Comparison of ENCODE assay signal across 14 mouse cellular contexts in genomic region chr16:58661826-58662225, GRCm38 (mm10). TPM values are rescaled to one million over a fixed set of nuclear protein-coding genes. Genes with fewer than 3 reads are reported as not detected.
DNase-seq lines count a peak whose midpoint lies in the region; ATAC-seq lines count a peak whose summit lies in the region.
"Had no signal": no experiment of that assay in that cellular context is flagged by ENCODE, and none has a peak within 500 bp of the region (broad histone marks: within the 10 kb centered on the region; RNA-seq: fewer than 3 reads in every experiment).

No protein-coding gene starts in this region.

- H3K4me3 ChIP-seq in heart, embryonic 13.5 days: no peak overlapping the region
- peak overlapping the region; percentile 27 for H3K4me3 ChIP-seq in liver, embryonic 12.5 days
- H3K4me3 ChIP-seq: forebrain, embryonic 13.5 days; limb, embryonic 15.5 days had no signal

- H3K27ac ChIP-seq in heart, embryonic 13.5 days (replicated peaks): no peak overlapping the region
- peak overlapping the region; percentile 100 for H3K27ac ChIP-seq in liver, embryonic 12.5 days
- H3K27ac ChIP-seq: forebrain, embryonic 13.5 days; limb, embryonic 15.5 days had no signal

- H3K4me1 ChIP-seq in heart, embryonic 13.5 days: no peaks in the 10 kb centered on the region
- H3K4me1 ChIP-seq in liver, embryonic 12.5 days: peaks cover 97% of the 10 kb centered on the region
- H3K4me1 ChIP-seq: forebrain, embryonic 13.5 days; limb, embryonic 15.5 days had no signal

- H3K36me3 ChIP-seq in heart, embryonic 13.5 days: no peaks in the 10 kb centered on the region
- no peaks in the 10 kb centered on the region for H3K36me3 ChIP-seq in liver, embryonic 12.5 days
- H3K36me3 ChIP-seq: limb, embryonic 15.5 days had no signal

- DNase-seq in heart, adult 8-10 months (ENCODE audit: low spot score): no peak
- peak; percentile 91 for DNase-seq in c-Kit-positive CD71-positive TER-119-negative erythroid progenitor cells, embryonic 14.5 days (ENCODE audit: low read depth)
- peak; percentile 64 to 70 for DNase-seq in spleen, postnatal 4 days (ENCODE audit: low spot score in 2 of 2)
- DNase-seq in ovary, postnatal 10 days (ENCODE audit: low spot score): no peak
- no peak for DNase-seq in adrenal gland, postnatal 14 days
- no peak for DNase-seq in kidney, postnatal 14 days
- DNase-seq: gastrocnemius, postnatal 10 days; heart, postnatal 10 days; kidney, adult 18-20 months; thymus, postnatal 14 days had no signal

- peak overlapping the region; percentile 20 for H3K4me2 ChIP-seq in heart, embryonic 13.5 days
- H3K4me2 ChIP-seq in liver, embryonic 12.5 days: peak overlapping the region; percentile 61
- H3K4me2 ChIP-seq: forebrain, embryonic 13.5 days; limb, embryonic 15.5 days had no signal

- H3K9ac ChIP-seq in heart, embryonic 13.5 days: no peak overlapping the region
- H3K9ac ChIP-seq in liver, embryonic 12.5 days: peak overlapping the region; percentile 67
- H3K9ac ChIP-seq: forebrain, embryonic 13.5 days; limb, embryonic 15.5 days had no signal

- WGBS in heart, embryonic 13.5 days: 51% methylated on average over 5 of the region's 5 CpGs
- WGBS in liver, embryonic 12.5 days (ENCODE audit: insufficient replicate concordance): 20% methylated on average over 5 of the region's 5 CpGs

- no peaks in the 10 kb centered on the region for H3K27me3 ChIP-seq in heart, embryonic 13.5 days (replicated peaks)
- no peaks in the 10 kb centered on the region for H3K27me3 ChIP-seq in liver, embryonic 12.5 days (replicated peaks)
- H3K27me3 ChIP-seq: forebrain, embryonic 13.5 days; limb, embryonic 15.5 days had no signal

- H3K9me3 ChIP-seq in heart, embryonic 13.5 days: no peaks in the 10 kb centered on the region
- H3K9me3 ChIP-seq in liver, embryonic 12.5 days (replicated peaks): no peaks in the 10 kb centered on the region
- H3K9me3 ChIP-seq: forebrain, embryonic 13.5 days; limb, embryonic 15.5 days had no signal

- no peak for ATAC-seq in heart, embryonic 13.5 days (ENCODE audit: extremely low read depth, insufficient number of reproducible peaks, low FRiP score, low TSS enrichment)
- peak; percentile 94 for ATAC-seq in liver, embryonic 12.5 days
- ATAC-seq: forebrain, embryonic 13.5 days had no signal

RNA-seq across cellular contexts. Expression of gene Cpox, which starts 8.3 kb away (rescaled TPM):
- polyA plus RNA-seq in heart, embryonic 13.5 days (2015; fragmentation: Nextera tagmentation; extraction: Ambion mirVana): 26.9 and 37.8 TPM in 2 replicates
- 10 to 100 TPM; 39.1 to 46.8 (median 41.3) TPM for total RNA-seq in heart, adult 8-10 months (2022)
- polyA plus RNA-seq in liver, embryonic 12.5 days (2016; fragmentation: Nextera tagmentation; extraction: Ambion mirVana): 692 and 703 TPM in 2 replicates
- total RNA-seq in adrenal gland, postnatal 14 days (2021): 20.5 and 27.8 TPM in 2 replicates

RNA-seq across cellular contexts. Expression of gene E330017A01Rik, which starts 23.3 kb away (rescaled TPM):
- polyA plus RNA-seq in heart, embryonic 13.5 days (2015; fragmentation: Nextera tagmentation; extraction: Ambion mirVana): not detected in 2 replicates
- total RNA-seq in heart, adult 8-10 months (2022): not detected
- not detected in 2 replicates for polyA plus RNA-seq in liver, embryonic 12.5 days (2016; fragmentation: Nextera tagmentation; extraction: Ambion mirVana)
- total RNA-seq in adrenal gland, postnatal 14 days (2021): not detected in 2 replicates
- total RNA-seq: gastrocnemius, postnatal 10 days; heart, postnatal 10 days had no signal
- polyA plus RNA-seq: forebrain, embryonic 13.5 days; limb, embryonic 15.5 days had no signal

RNA-seq across cellular contexts. Expression of gene Gm813, which starts 45.0 kb away (rescaled TPM):
- not detected in 2 replicates for polyA plus RNA-seq in heart, embryonic 13.5 days (2015; fragmentation: Nextera tagmentation; extraction: Ambion mirVana)
- total RNA-seq in heart, adult 8-10 months (2022): not detected
- not detected in 2 replicates for polyA plus RNA-seq in liver, embryonic 12.5 days (2016; fragmentation: Nextera tagmentation; extraction: Ambion mirVana)
- total RNA-seq in adrenal gland, postnatal 14 days (2021): not detected in 2 replicates
- total RNA-seq: gastrocnemius, postnatal 10 days; heart, postnatal 10 days had no signal
- polyA plus RNA-seq: forebrain, embryonic 13.5 days; limb, embryonic 15.5 days had no signal

RNA-seq across cellular contexts. Expression of gene Gpr15, which starts 57.0 kb away (rescaled TPM):
- polyA plus RNA-seq in heart, embryonic 13.5 days (2015; fragmentation: Nextera tagmentation; extraction: Ambion mirVana): not detected in 2 replicates
- not detected for total RNA-seq in heart, adult 8-10 months (2022)
- not detected in 2 replicates for polyA plus RNA-seq in liver, embryonic 12.5 days (2016; fragmentation: Nextera tagmentation; extraction: Ambion mirVana)
- not detected in 2 replicates for total RNA-seq in adrenal gland, postnatal 14 days (2021)
- total RNA-seq: gastrocnemius, postnatal 10 days; heart, postnatal 10 days had no signal
- polyA plus RNA-seq: forebrain, embryonic 13.5 days; limb, embryonic 15.5 days had no signal

Comparison
In these comparisons a context has a peak if more than half of its experiments do, and no peak if none do; other contexts are left out.
1. DNase-seq: peak in c-Kit-positive CD71-positive TER-119-negative erythroid progenitor cells, embryonic 14.5 days (single experiment) and spleen, postnatal 4 days (2 of 2); none in heart, adult 8-10 months (single experiment), ovary, postnatal 10 days (single experiment), adrenal gland, postnatal 14 days (single experiment) and kidney, postnatal 14 days (single experiment).